Mouse (Mus musculus) gastrocnemius, adult 8-10 months (tissue): Measurements from ENCODE around the gene Gstp2. TPM values are rescaled to one million over a fixed set of nuclear protein-coding genes. Genes with fewer than 3 reads are reported as not detected.

Experiments
- DNase-seq, 2 experiments: peaks; one replicate each; pipeline ENCODE4 v3.0.0; 2022; ENCODE audit warnings: low spot score in 2 of 2
- total RNA-seq, 4 experiments: library from RNA; stranded (reverse); gene quantifications; 2 replicates each; pipeline ENCODE4 v1.2.4; 2022

Gstp2 gene
- 100 to 1,000 TPM; 240 to 258 (median 250) TPM for total RNA-seq

GRCm38 (mm10) chr19:4045966-4046865 lies at the start of gene Gstp2:
TSS of gene Gstp2 (minus strand) at chr19:4046023.
- peak; percentile 75 to 82 for DNase-seq

DNA sequence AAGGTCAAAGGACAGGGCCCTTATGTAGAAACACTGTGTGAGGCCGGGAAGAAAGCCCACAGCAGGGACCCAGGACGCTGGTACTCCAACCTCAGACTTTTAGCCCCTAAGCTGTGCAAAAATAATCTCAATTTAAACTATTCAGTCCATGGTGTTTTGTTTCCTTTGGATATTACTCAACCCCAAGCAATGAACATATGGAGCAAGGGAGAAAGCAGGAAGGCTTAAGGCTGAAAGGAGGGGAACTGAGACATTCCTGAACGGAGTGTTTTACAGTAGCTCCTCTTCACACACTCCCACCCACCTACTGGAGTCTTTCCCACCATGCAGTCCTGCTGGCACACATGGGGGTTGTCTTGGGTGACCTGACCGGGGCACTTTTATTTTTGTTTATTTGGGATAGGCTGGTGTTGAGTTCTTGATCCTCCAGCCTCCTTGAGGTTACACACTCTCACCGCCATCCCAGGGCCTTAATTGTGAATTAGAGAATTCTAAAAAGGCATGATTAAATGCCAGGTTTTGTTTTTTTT lies 49.0 kb upstream of the Gstp2 start:
- DNase-seq: no peak

DNA sequence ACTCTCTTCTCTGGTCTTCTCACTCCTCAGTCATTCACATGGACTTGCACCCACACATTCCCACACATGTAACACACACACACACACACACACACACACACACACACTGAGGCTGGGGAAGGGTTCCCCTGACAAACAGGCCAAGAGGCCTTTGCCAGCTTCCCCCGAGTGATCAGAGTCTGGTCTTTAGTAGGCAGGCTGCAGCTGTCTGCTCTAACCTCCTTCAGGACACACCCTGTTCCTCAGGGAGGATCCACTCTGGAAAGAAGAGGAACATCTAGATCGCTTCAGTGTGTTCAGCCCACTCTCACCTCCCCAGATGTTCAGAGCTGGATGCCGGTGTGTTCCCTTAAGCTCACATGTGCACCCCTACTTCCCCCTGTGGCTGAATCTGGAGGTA lies 48.5 kb upstream of the Gstp2 start:
- no peak for DNase-seq

DNA sequence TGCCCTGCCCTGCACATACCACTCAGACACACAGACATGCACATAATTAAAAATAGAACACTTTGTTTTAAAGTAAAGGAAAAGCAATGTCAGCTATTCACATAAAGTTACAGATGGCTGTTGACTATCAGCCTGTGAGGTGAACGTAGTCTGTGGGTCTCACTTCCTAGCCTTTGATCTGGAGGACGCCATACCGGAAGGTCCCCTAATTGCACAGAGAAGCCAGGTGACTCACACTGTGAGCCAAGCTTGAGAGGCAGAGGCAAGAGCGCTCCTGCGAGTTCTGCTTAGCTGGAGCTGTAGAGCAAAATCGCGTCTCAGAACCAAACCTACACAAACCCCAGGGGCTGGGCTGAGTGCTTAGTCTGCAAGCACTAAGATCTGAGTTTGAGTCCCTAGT lies 47.9 kb upstream of the Gstp2 start:
- no peak for DNase-seq

DNA sequence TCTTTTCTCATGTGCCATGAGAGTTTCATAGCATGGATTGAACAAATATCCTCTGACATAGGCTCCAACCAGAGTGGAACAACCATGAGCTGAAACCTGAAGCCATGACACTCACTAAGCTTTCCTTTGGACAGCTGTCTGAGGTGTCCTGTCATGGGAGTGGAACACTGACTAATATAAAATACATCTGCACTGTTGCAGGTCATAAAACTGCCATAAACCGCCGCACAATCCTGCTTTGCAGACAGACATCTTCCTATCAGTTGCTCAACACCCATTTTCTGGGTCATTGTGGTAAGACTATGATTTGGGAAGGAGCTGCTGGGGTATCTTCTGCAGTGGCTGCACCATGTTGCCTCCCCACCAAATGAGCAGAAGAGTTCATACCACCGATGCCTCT lies 46.9 kb upstream of the Gstp2 start:
- DNase-seq: no peak

- DNase-seq: no peak
Measured at GRCm38 (mm10) chr19:4091383-4091782, 45.6 kb upstream of the Gstp2 start.

- no peak for DNase-seq
Measured at GRCm38 (mm10) chr19:4090446-4090845, 44.6 kb upstream of the Gstp2 start.

GRCm38 (mm10) chr19:4089128-4089527 lies 43.3 kb upstream of the Gstp2 start:
- DNase-seq: no peak

DNA sequence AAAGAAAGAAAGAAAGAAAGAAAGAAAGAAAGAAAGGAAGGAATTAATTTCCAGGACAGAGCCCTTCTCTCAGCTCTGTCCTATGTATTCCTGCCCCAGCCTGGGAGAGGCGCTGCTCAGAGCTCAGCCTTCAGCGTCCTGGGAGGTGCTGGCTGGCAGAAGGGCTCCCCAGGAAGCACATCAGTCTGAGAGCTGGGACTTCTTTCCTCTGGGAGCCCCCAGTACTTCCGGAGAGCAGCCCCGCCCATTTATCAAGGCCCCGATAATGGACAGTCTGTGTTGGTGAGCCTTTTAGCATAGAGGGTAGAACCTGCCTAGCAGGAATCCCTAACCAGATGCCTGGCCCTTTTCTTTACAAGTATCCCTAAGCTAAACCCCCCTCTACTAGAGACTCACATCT lies 42.3 kb upstream of the Gstp2 start:
- DNase-seq: no peak

GRCm38 (mm10) chr19:4087090-4087489 lies 41.3 kb upstream of the Gstp2 start:
- no peak for DNase-seq

GRCm38 (mm10) chr19:4086156-4086555 lies 40.3 kb upstream of the Gstp2 start:
- no peak for DNase-seq

DNA sequence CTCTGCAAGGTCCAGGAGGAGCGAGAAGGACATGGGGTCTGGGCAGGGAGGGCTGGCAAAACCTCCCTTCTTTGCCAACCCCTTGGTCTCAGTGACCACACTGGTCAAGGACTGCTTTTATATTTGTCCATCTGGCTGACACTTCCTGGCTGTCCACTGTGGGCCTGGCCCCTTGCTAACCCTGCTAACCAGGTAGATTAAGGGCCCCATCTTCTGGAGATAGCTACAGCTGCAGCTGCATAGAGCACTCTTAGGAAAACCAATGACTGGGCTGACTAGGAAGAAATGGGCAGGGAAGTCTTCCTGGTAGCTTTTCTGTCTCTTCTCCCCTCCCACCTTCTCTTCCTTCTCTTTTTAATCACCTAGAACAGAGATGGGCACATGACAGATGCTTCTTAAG lies 39.2 kb upstream of the Gstp2 start:
- DNase-seq: no peak

DNA sequence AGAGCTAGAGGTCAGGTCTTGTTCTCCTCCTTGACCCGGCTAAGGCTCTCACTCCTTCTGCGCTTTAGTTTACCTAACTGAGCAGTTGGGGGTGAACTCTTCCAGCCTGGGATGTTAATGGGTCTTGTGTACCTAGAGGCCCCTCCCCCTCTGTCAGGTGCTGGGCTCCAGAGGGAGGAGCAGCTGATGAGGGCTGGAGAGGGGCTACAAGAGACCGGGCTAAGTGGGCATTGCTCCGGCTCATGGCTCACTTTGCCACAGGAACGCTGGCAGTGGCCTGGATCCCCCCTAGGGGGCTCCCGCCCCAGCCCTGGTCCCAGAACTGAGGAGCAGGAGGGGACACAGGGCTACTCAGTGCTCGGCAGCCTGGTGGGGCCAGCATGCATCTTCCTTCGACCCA lies 38.0 kb upstream of the Gstp2 start:
- no peak for DNase-seq

DNA sequence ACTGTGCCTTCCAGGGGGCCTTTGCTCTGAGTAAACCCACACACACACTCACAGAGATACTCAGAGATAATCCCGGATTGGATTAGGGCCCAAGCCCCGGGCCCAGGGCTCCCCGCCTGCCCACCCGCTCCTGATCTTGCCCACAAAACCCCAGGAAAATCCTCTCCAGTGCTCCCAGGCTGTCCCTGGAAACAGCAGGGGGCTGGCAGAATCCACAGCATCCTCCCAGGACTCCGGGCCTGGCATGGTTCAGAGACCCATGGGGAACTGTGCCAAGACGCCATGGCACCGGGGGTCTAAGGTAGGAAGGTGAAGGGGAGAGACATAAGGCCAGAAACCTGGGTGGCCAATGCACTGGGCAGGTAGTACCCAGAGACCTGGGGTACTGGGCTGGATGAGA lies 37.5 kb upstream of the Gstp2 start:
- no peak for DNase-seq

- DNase-seq: no peak
Measured at GRCm38 (mm10) chr19:4082219-4082965, 36.6 kb upstream of the Gstp2 start.

DNA sequence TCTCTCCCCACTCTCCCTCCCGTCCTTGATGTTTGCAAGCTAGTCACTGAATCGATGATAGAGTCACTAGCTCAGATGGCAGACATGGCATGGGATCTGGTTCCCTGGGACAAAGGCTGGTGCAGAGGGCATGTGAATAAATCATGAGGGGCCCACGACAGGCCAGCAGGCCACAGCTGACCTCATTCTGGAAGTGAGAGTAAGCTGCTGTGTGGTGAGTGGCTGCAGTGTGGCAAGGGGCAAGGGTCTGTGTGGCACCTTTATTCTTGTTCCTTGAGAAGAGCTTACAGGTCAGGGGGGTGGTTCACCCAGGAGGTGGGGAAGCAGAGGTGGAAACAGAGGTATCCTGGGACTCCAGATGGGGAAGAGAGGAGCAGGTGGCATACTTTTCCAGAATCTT lies 35.6 kb upstream of the Gstp2 start, which contains the start of gene Cabp2:
Cabp2 (plus strand) TSS at position 185 of the 400 bp plus-strand sequence.
- DNase-seq: no peak

- DNase-seq: no peak
Measured at GRCm38 (mm10) chr19:4080511-4081009, 34.7 kb upstream of the Gstp2 start.

- DNase-seq: no peak
Measured at GRCm38 (mm10) chr19:4079594-4079993, 33.8 kb upstream of the Gstp2 start.

DNA sequence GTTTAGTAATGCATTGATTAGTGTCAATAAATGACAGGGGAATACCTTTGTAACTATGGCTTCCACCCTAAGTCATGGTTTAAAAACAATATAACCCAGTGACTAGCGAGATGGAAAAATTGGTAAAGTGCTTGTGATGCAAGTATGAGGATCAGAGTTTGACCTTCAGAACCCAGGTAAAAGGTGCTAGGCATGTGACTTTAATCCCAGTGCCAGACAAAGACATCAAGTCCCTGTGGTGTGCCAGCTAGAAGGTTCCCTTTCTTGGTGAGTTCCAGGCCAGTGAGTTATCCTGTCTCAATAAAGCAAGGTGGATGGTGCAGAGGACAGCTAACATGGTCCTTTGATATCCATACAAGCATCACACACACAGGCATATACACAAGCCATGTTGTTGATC lies 29.7 kb upstream of the Gstp2 start:
- no peak for DNase-seq

GRCm38 (mm10) chr19:4072706-4073424 lies 27.0 kb upstream of the Gstp2 start:
- no peak for DNase-seq

DNA sequence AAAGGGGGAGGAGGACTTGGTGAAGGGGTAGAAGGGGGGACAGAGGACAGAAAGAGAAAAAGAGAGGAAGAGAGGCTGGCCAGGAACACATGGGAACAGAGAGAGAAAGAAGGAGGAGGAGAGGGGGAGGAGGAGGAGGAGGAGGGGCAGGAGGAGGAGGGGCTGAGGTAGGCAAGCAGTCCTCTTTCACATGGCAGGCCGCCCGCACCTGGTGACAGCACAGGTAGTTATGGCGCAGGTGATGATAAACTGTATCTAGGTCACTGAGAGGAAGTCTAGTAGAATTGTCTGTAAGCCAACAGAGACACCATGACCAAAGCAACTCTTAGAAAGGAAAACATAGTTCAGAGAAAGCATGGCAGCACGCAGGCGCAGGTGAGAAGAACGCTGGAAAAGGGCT lies 25.6 kb upstream of the Gstp2 start:
- DNase-seq: no peak
